Mouse (Mus musculus) kidney, adult 2 months (tissue): ENCODE measurements at regions not wholly inside any gene's neighbourhood (a gene's known extent, or its start where the extent isn't known, plus 50 kb on each side); places are given as distances from the start of the nearest gene placed in this dataset.

ENCODE experiments used
- CTCF ChIP-seq: fragments of 200-500 bp; conservative IDR thresholded peaks from 2 replicates; pipeline ENCODE4 v1.5.1; 2011; ENCODE audit warnings: low read depth, mild to moderate bottlenecking, control low read depth, low read length, moderate library complexity, mixed read lengths; ENCODE audit not compliant: insufficient read depth, insufficient read length
- POLR2A ChIP-seq: fragments of 200-500 bp; IDR thresholded peaks from one replicate; pipeline ENCODE4 v1.6.1; 2011; ENCODE audit warnings: low read depth, low read length, control low read depth

DNA sequence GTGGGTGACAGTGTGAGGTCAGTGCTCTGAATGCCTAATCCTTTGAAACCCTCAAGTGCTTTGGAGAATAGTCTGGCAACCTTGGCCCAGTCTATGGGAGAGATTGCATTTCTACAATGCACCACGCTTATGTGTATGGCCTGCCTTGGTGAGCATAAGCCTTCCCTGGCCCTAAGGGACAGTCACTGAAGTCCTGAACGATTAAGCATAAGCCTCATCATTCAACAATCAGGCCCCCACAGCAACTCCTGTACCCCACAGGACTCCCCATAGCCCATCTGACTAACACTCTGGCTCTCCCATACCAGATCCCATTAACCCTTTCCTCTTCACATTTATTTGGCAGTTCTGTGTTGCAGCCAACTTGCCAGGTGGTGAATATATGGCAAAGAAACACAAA lies 203.1 kb upstream of the Ano5 start:
- TF ChIP-seq CTCF (no peak), POLR2A (no peak)
